Mouse (Mus musculus) embryonic facial prominence, embryonic 13.5 days (tissue): Measurements from ENCODE around the gene 2310057N15Rik. TPM values are rescaled to one million over a fixed set of nuclear protein-coding genes. Genes with fewer than 3 reads are reported as not detected.
"Not testable (repeated sequence)": the region's sequence is repeated elsewhere in the genome, so short reads cannot be mapped to it uniquely, and the experiment has no call there.

Source experiments
- ATAC-seq: fragments of 200-750 bp; cut with Nextera tagmentation; 2 replicates; pipeline ENCODE4 v1.8.0; 2017; ENCODE audit warnings: low read depth; ENCODE audit not compliant: insufficient number of reproducible peaks, insufficient read depth, low FRiP score, low TSS enrichment
- H3K27ac ChIP-seq: fragments of 300-500 bp; sonication (generic); 2 replicates; pipeline ENCODE4 v1.5.1; 2015; ENCODE audit warnings: moderate library complexity, mild to moderate bottlenecking, inconsistent platforms
- H3K27me3 ChIP-seq: fragments of 300-500 bp; sonication (generic); 2 replicates; pipeline ENCODE4 v1.6.1; 2015; ENCODE audit warnings: mild to moderate bottlenecking, inconsistent platforms
- H3K36me3 ChIP-seq: fragments of 300-500 bp; sonication (generic); 2 replicates; pipeline ENCODE4 v1.6.1; 2015; ENCODE audit warnings: mild to moderate bottlenecking, inconsistent platforms
- H3K4me1 ChIP-seq: fragments of 300-500 bp; sonication (generic); 2 replicates; pipeline ENCODE4 v1.6.1; 2015; ENCODE audit warnings: inconsistent platforms
- H3K4me2 ChIP-seq: fragments of 300-500 bp; sonication (generic); 2 replicates; pipeline ENCODE4 v1.6.1; 2015; ENCODE audit warnings: moderate library complexity, mild to moderate bottlenecking, inconsistent platforms
- H3K4me3 ChIP-seq: fragments of 300-500 bp; sonication (generic); 2 replicates; pipeline ENCODE4 v1.5.1; 2015; ENCODE audit warnings: mild to moderate bottlenecking, inconsistent platforms
- H3K9ac ChIP-seq: fragments of 300-500 bp; sonication (generic); 2 replicates; pipeline ENCODE4 v1.6.1; 2015; ENCODE audit warnings: mild to moderate bottlenecking, inconsistent platforms
- H3K9me3 ChIP-seq: fragments of 300-500 bp; sonication (generic); 2 replicates; pipeline ENCODE4 v1.6.1; 2016; ENCODE audit warnings: inconsistent platforms
- WGBS: fragments of 180-500 bp; shearing (Covaris S2); methylation state at CpG from one replicate; pipeline ENCODE4 v1.1.7; 2015; ENCODE audit warnings: mixed read lengths; 5-methylcytosine and 5-hydroxymethylcytosine counted together
- polyA plus RNA-seq: library from polyadenylated mRNA; unstranded; fragments of >200 nt; fragmentation: Nextera tagmentation; extraction: Ambion mirVana; gene quantifications from 2 replicates; pipeline ENCODE4 v1.2.1, GENCODE M21; 2015

The 2310057N15Rik gene
- not detected in 2 replicates for polyA plus RNA-seq

- H3K9me3 ChIP-seq: no peaks in the 10 kb centered on the region
- ATAC-seq: no peak
- no peak within 1 kb of the TSS for H3K9ac ChIP-seq
- no peaks in the 10 kb centered on the region for H3K4me1 ChIP-seq
- no peaks in the 10 kb centered on the region for H3K27me3 ChIP-seq
- no peak within 1 kb of the TSS for H3K4me3 ChIP-seq
- H3K36me3 ChIP-seq: no peaks in the 10 kb centered on the region
- WGBS: 85% methylated on average over 2 of the region's 2 CpGs
- H3K27ac ChIP-seq: no peak within 1 kb of the TSS
- no peak within 1 kb of the TSS for H3K4me2 ChIP-seq
These were observed at the start of gene 2310057N15Rik for GRCm38 (mm10) chr16:88774106-88774505. 2310057N15Rik (minus strand) TSS chr16:88774206.

GRCm38 (mm10) chr16:88823736-88824135 is 49.7 kb upstream of the 2310057N15Rik start:
- no peaks in the 10 kb centered on the region for H3K9me3 ChIP-seq
- H3K36me3 ChIP-seq: no peaks in the 10 kb centered on the region
- no peak for ATAC-seq
- H3K27me3 ChIP-seq: no peaks in the 10 kb centered on the region; the same call in 1 of the 2 replicates
- 77% methylated on average over 3 of the region's 3 CpGs for WGBS
- H3K4me2 ChIP-seq: no peak overlapping the region
- no peak overlapping the region for H3K4me3 ChIP-seq
- no peak overlapping the region for H3K9ac ChIP-seq
- no peaks in the 10 kb centered on the region for H3K4me1 ChIP-seq
- H3K27ac ChIP-seq: no peak overlapping the region

GRCm38 (mm10) chr16:88820066-88820465 is 46.1 kb upstream of the 2310057N15Rik start, which contains the start of gene Krtap15:
Krtap15 (plus strand) TSS chr16:88820215.
- Histone ChIP-seq H3K9ac (no peak within 1 kb of the TSS), H3K36me3 (no peaks in the 10 kb centered on the region)

GRCm38 (mm10) chr16:88811827-88812226 is 37.8 kb upstream of the 2310057N15Rik start, which contains the start of gene Gm20741:
Gm20741 (minus strand) TSS chr16:88812220.
- ATAC-seq: no peak
- Histone ChIP-seq H3K4me2 (no peak within 1 kb of the TSS), H3K4me1 (no peaks in the 10 kb centered on the region), H3K9me3 (no peaks in the 10 kb centered on the region), H3K9ac (no peak within 1 kb of the TSS), H3K27me3 (no peaks in the 10 kb centered on the region), H3K27ac (no peak within 1 kb of the TSS), H3K36me3 (no peaks in the 10 kb centered on the region), H3K4me3 (no peak within 1 kb of the TSS)
- WGBS: 81% methylated on average over 2 of the region's 2 CpGs

More at GRCm38 (mm10) chr16:88820066-88820465, 46.1 kb upstream of the 2310057N15Rik start, which contains the start of gene Krtap15:
- H3K9me3 ChIP-seq: no peaks in the 10 kb centered on the region
- 80% methylated on average over 3 of the region's 3 CpGs for WGBS
- no peak for ATAC-seq
- H3K4me1 ChIP-seq: no peaks in the 10 kb centered on the region
- no peak within 1 kb of the TSS for H3K4me3 ChIP-seq
- no peaks in the 10 kb centered on the region for H3K27me3 ChIP-seq
- no peak within 1 kb of the TSS for H3K4me2 ChIP-seq
- no peak within 1 kb of the TSS for H3K27ac ChIP-seq

GRCm38 (mm10) chr16:88786786-88787185 is 12.8 kb upstream of the 2310057N15Rik start:
- no peaks in the 10 kb centered on the region for H3K36me3 ChIP-seq
- H3K9ac ChIP-seq: no peak overlapping the region
- H3K4me1 ChIP-seq: no peaks in the 10 kb centered on the region
- H3K27ac ChIP-seq: no peak overlapping the region
- no peak overlapping the region for H3K4me2 ChIP-seq
- ATAC-seq: no peak
- no peaks in the 10 kb centered on the region for H3K9me3 ChIP-seq
- WGBS: 81% methylated on average over 2 of the region's 2 CpGs
- no peak overlapping the region for H3K4me3 ChIP-seq
- no peaks in the 10 kb centered on the region for H3K27me3 ChIP-seq

GRCm38 (mm10) chr16:88777596-88777995 is 3.6 kb upstream of the 2310057N15Rik start, which contains the start of gene Gm5965:
Gm5965 (plus strand) TSS chr16:88777896.
- H3K4me3 ChIP-seq: no peak within 1 kb of the TSS
- H3K27me3 ChIP-seq: no peaks in the 10 kb centered on the region
- no peak for ATAC-seq
- 81% methylated on average over 6 of the region's 6 CpGs for WGBS
- no peak within 1 kb of the TSS for H3K4me2 ChIP-seq
- no peaks in the 10 kb centered on the region for H3K36me3 ChIP-seq
- no peak within 1 kb of the TSS for H3K27ac ChIP-seq
- no peaks in the 10 kb centered on the region for H3K4me1 ChIP-seq
- H3K9me3 ChIP-seq: no peaks in the 10 kb centered on the region
- no peak within 1 kb of the TSS for H3K9ac ChIP-seq

GRCm38 (mm10) chr16:88758547-88758946 is 15.5 kb downstream of the 2310057N15Rik start, which contains the start of gene 2310034C09Rik:
2310034C09Rik (plus strand) TSS chr16:88758847.
- ATAC-seq, H3K27ac ChIP-seq, H3K36me3 ChIP-seq, H3K27me3 ChIP-seq, H3K9ac ChIP-seq, H3K4me1 ChIP-seq, H3K4me3 ChIP-seq, H3K4me2 ChIP-seq, H3K9me3 ChIP-seq: not testable (repeated sequence)
- 92% methylated on average over 3 of the region's 3 CpGs for WGBS

GRCm38 (mm10) chr16:88751535-88751934 is 22.5 kb downstream of the 2310057N15Rik start, which contains the start of gene Krtap13:
Krtap13 (minus strand) TSS chr16:88751635.
- H3K9ac ChIP-seq, ATAC-seq, H3K27me3 ChIP-seq, H3K36me3 ChIP-seq, H3K4me2 ChIP-seq, H3K4me3 ChIP-seq, H3K27ac ChIP-seq, H3K4me1 ChIP-seq, H3K9me3 ChIP-seq: not testable (repeated sequence)
- 87% methylated on average over 3 of the region's 3 CpGs for WGBS

GRCm38 (mm10) chr16:88747943-88748342 is 26.1 kb downstream of the 2310057N15Rik start:
- no peaks in the 10 kb centered on the region for H3K36me3 ChIP-seq
- H3K27me3 ChIP-seq: no peaks in the 10 kb centered on the region
- WGBS: 42% methylated on average over 4 of the region's 4 CpGs
- H3K4me3 ChIP-seq: no peak overlapping the region
- no peak overlapping the region for H3K4me2 ChIP-seq
- ATAC-seq: no peak
- H3K9ac ChIP-seq: no peak overlapping the region
- no peak overlapping the region for H3K27ac ChIP-seq
- H3K4me1 ChIP-seq: no peaks in the 10 kb centered on the region
- no peaks in the 10 kb centered on the region for H3K9me3 ChIP-seq

- no peaks in the 10 kb centered on the region for H3K36me3 ChIP-seq
- no peak for ATAC-seq
- H3K9ac ChIP-seq: no peak overlapping the region
- WGBS: 80% methylated on average over 4 of the region's 4 CpGs
- H3K9me3 ChIP-seq: no peaks in the 10 kb centered on the region
- H3K4me2 ChIP-seq: no peak overlapping the region
- no peaks in the 10 kb centered on the region for H3K4me1 ChIP-seq
- no peaks in the 10 kb centered on the region for H3K27me3 ChIP-seq
- no peak overlapping the region for H3K27ac ChIP-seq
- no peak overlapping the region for H3K4me3 ChIP-seq
These were observed 29.2 kb downstream of the 2310057N15Rik start for GRCm38 (mm10) chr16:88744750-88745340.

GRCm38 (mm10) chr16:88735391-88735790 is 38.6 kb downstream of the 2310057N15Rik start:
- Histone ChIP-seq H3K9me3 (no peaks in the 10 kb centered on the region; the same call in 1 of the 2 replicates), H3K9ac (no peak overlapping the region), H3K27ac (no peak overlapping the region), H3K4me3 (no peak overlapping the region), H3K36me3 (no peaks in the 10 kb centered on the region), H3K4me2 (no peak overlapping the region), H3K27me3 (no peaks in the 10 kb centered on the region), H3K4me1 (no peaks in the 10 kb centered on the region)
- ATAC-seq: no peak
- WGBS: 60% methylated on average over 2 of the region's 2 CpGs

GRCm38 (mm10) chr16:88728812-88729275 is 45.2 kb downstream of the 2310057N15Rik start, which contains the start of gene Krtap13-1:
Krtap13-1 (plus strand) TSS chr16:88728862.
- WGBS: 72% methylated on average over 4 of the region's 4 CpGs
- Histone ChIP-seq H3K4me2 (no peak within 1 kb of the TSS), H3K4me3 (no peak within 1 kb of the TSS), H3K9me3 (no peaks in the 10 kb centered on the region; the same call in 1 of the 2 replicates), H3K36me3 (no peaks in the 10 kb centered on the region), H3K27me3 (no peaks in the 10 kb centered on the region), H3K9ac (no peak within 1 kb of the TSS), H3K4me1 (no peaks in the 10 kb centered on the region), H3K27ac (no peak within 1 kb of the TSS)
- ATAC-seq: no peak
